Mouse (Mus musculus): Measurements from ENCODE around the gene Gm45021. TPM values are rescaled to one million over a fixed set of nuclear protein-coding genes. Genes with fewer than 3 reads are reported as not detected.

The Gm45021 gene
- polyA plus RNA-seq (2015; fragmentation: Illumina TruSeq; extraction: RNeasy Lipid Tissue Mini Kit (QIAGEN cat#74804); ENCODE audit: insufficient read depth, low read depth, low replicate concordance), result not detected

DNA sequence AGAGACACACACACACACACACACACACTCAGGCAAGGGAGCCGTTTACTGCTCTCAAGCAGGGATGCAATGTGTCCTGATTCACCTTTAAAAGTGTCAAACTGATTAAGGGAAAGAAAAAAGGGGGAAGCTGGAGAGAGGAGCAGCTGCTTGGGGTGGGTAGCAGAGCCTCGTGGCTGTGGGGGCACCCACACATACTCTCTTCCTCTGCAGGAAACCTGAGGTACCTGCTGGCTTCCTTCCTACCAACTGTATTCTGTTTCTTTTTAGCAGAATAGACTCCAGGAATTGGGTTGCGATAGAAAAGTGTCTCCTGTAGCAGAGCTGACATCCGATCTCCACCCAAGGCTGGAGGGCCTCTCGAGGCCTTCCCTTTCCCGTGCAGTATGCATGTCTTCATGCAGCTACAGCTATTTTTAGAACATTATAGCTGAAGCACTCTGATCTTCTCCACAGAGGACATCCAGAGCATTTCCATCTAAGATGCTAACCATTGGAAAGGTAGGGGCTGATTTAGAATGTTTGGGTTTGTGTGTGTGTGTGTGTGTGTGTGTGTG lies at the start of gene Gm45021:
Gm45021 (plus strand) TSS at position 417 of the 557 bp plus-strand sequence.

DNA sequence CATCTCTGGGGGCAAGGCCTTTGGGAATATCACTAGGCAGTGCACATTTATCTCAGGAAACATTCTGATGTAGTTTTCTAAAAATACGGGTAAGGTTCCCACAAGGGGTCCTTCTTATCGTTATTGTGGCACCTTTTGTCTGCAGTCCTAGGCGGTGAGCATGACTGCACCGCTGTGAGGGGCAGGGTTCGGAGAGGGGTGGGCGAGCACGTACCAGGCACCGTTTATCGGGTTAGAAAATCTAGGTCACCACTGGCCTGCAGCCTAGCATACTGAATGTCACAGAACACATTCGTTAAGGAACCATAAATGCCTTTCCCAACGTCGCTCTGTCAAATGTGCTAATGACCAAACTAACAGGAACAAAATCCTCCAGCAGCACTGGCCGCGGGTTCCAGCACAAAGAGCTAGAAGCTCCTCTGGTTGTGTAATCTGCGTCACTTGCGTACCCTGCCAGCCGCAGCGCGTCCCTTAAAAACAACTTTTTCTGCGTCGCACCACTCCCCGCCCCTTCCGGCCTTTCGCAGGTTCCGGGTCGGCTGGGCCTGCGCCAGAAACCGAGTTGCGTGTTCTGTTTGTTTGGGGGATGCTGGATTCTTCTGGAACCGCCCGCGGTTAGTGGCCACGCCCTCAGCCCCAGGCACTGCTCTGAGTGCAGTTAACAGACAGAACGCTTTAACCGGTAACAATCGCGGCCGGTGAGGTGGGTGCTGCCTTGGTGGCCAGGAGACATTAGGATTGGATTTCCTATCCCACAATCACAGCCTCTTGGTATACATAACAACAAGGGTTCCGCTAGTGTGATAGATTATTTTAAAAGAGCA lies 34.9 kb upstream of the Gm45021 start, which contains the start of gene Lrrc61:
Lrrc61 (plus strand) TSS at position 517 of the 824 bp plus-strand sequence.

DNA sequence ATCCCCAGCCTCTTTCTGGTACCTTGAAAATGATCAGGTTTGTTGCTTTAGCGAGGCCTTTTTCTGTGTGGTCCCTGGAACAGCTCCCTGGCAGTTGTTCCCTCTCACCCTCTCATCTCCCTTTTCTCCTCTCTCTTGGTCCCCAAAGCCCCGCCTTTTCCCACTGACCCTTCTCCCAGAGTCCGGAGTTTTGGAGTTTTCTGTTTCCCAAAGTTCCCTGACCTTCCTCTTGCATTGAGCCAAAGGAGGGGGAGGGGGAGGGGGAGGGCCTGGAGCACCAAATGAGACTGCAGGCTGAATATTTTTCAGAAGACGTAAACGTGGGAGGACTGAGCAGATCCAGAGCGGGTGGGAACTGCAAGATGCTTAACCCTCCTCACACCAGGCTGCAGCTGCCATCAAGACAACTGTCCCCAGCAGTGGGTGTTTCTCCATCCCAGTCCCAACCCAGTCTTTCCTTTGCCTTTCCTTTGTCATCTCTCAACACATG lies 16.8 kb upstream of the Gm45021 start, which contains the start of gene Rarres2:
Rarres2 (minus strand) TSS at position 218 of the 490 bp plus-strand sequence.

DNA sequence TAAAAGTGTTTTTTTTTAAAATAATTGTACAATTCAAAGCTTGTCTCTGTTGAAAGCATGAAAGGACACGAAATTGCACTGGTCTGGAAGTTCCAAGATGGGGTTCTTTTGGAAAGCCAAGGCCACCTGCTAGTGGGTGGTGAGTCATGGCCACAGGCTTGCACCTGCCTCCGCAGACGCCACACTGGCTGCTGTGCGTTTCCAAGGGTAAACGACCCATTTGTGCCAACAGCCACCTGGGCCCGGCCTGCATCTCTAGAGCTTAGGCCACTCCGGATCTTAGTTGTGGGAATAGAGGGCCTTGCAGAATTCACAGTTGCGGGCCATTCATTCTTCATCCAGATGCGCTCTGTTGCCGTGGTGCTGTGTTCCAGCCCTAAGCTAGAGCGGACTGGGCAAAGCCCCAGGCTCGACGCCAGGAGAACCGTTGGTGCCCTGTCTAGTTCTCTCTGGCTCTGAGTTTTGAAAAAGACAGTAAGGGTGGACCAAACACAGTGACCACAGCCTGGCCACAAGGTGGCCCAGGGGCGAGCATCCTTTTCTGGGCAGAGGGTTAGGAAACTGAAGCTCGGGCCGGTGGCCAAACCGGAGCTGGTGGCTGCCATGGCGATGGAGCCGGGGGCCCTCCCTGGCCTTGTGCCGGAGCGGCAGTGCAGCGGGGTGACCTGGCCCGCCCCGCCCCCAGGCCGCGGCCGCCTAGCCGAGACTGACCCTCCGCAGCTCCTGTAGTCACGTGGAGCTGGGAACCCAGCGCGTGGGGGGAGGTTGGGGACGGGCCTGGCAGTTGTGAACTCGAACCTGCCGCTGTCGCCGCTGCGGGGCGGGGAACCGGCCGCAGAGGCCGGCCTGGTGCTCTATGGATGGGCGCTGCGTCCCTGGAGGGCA lies 4.0 kb downstream of the Gm45021 start, which contains the start of the genes Repin1 and Gm44965:
Repin1 (plus strand) TSS at position 726 of the 885 bp plus-strand sequence.
Gm44965 (plus strand) TSS at position 784 of the 885 bp plus-strand sequence.

DNA sequence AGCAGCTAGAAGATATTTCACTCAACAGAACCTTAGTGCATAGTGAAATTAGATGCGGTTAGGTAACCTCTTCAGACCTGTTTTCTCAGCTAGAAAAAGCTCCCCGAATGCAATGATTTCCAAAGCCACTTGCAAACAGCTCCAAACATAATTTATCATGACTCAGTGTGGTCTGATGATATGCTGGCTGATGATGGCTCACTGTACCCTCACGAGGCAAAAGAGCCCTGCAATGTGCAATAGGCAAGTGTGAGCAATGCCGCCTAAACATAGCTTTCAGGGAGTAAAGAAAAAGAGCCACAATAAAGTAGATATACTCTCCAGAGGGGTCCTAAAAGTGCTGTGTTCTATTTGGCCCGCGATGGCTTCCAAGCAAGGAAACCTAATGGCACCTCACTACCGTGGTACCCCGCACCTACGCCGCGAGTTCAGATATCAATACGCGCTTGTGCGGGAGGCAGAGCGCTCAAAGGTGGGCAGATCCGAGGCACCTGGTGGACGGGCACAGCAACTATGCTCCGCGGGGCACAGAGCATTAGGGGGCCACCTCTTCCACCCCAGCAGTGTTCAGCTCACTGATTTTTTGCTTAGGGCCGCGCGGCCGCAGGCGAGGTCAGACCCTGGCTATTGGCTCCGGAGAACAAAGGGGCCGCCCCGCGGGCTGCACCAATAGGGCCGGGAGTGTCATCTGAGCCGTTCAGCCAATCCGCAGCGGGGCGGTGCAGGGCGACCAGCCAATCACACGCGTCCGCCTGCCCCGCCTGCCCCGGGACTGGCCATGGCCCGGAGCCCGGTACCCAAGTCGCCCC lies 12.1 kb downstream of the Gm45021 start, which contains the start of gene Zfp775:
Zfp775 (plus strand) TSS at position 793 of the 809 bp plus-strand sequence.

DNA sequence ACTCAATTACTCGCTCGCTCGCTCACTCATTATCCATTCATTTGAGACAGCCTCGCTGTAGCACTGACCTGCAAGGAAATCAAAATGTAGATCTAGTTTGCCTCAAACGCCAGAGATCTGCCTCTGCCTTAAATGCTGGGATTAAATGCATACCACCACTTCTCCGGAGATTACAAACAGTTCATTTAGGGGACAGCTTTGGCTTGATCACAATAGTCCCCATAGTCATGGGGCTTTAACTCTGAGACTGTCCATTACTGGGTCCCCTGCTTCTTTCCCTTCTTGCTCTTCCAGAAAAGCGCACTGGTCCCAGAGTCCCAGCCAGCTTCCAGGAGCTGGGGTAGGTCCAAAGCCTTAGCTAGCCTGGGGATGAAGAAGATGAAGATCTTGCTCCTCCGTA lies 37.1 kb downstream of the Gm45021 start, which contains the start of gene AI854703:
AI854703 (plus strand) TSS at position 301 of the 400 bp plus-strand sequence.

DNA sequence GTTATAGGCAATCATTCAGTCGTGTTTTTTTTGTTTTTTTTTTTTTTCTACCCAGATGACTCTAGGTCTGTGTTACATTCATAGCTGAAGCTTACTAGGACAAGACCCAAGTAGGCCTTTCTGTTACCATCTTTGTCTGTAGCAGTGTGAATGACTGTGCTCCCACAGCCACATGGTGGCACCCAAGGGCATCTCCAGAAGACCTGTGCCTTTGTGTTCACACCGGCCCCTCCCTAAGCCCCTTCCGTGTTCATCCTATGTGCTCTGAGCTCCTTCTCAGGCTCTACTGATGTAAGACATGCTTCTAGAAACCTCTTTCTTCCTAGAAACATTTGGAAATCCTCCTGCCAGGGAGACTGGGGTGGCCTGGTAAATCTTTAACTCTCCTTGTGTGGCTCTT lies 57.6 kb downstream of the Gm45021 start, which contains the start of gene Gimap8:
Gimap8 (plus strand) TSS at position 240 of the 400 bp plus-strand sequence.

Other genes starting within 250 kb of the Gm45021 start
- 4.0 TPM for gene Krba1, start 194.0 kb upstream of the Gm45021 start, polyA plus RNA-seq (2015; fragmentation: Illumina TruSeq; extraction: RNeasy Lipid Tissue Mini Kit (QIAGEN cat#74804); ENCODE audit: insufficient read depth, low read depth, low replicate concordance)
- 10.7 TPM for gene Zfp467, start 143.8 kb upstream of the Gm45021 start, polyA plus RNA-seq (2015; fragmentation: Illumina TruSeq; extraction: RNeasy Lipid Tissue Mini Kit (QIAGEN cat#74804); ENCODE audit: insufficient read depth, low read depth, low replicate concordance)
- gene Sspo, start 141.4 kb upstream of the Gm45021 start, polyA plus RNA-seq (2015; fragmentation: Illumina TruSeq; extraction: RNeasy Lipid Tissue Mini Kit (QIAGEN cat#74804); ENCODE audit: insufficient read depth, low read depth, low replicate concordance), result 0.68 TPM
- gene Atp6v0e2, start 52.0 kb upstream of the Gm45021 start, polyA plus RNA-seq (2015; fragmentation: Illumina TruSeq; extraction: RNeasy Lipid Tissue Mini Kit (QIAGEN cat#74804); ENCODE audit: insufficient read depth, low read depth, low replicate concordance), result 9.6 TPM
- 2.2 TPM for gene Lrrc61, start 34.8 kb upstream of the Gm45021 start, polyA plus RNA-seq (2015; fragmentation: Illumina TruSeq; extraction: RNeasy Lipid Tissue Mini Kit (QIAGEN cat#74804); ENCODE audit: insufficient read depth, low read depth, low replicate concordance)
- gene Rarres2, start 16.8 kb upstream of the Gm45021 start, polyA plus RNA-seq (2015; fragmentation: Illumina TruSeq; extraction: RNeasy Lipid Tissue Mini Kit (QIAGEN cat#74804); ENCODE audit: insufficient read depth, low read depth, low replicate concordance), result 112 TPM
- 4.4 TPM for gene Repin1, start 4.3 kb downstream of the Gm45021 start, polyA plus RNA-seq (2015; fragmentation: Illumina TruSeq; extraction: RNeasy Lipid Tissue Mini Kit (QIAGEN cat#74804); ENCODE audit: insufficient read depth, low read depth, low replicate concordance)
- gene Gm44965, start 4.3 kb downstream of the Gm45021 start, polyA plus RNA-seq (2015; fragmentation: Illumina TruSeq; extraction: RNeasy Lipid Tissue Mini Kit (QIAGEN cat#74804); ENCODE audit: insufficient read depth, low read depth, low replicate concordance), result not detected
- 0.96 TPM for gene Zfp775, start 12.5 kb downstream of the Gm45021 start, polyA plus RNA-seq (2015; fragmentation: Illumina TruSeq; extraction: RNeasy Lipid Tissue Mini Kit (QIAGEN cat#74804); ENCODE audit: insufficient read depth, low read depth, low replicate concordance)
- not detected for gene AI854703, start 37.2 kb downstream of the Gm45021 start, polyA plus RNA-seq (2015; fragmentation: Illumina TruSeq; extraction: RNeasy Lipid Tissue Mini Kit (QIAGEN cat#74804); ENCODE audit: insufficient read depth, low read depth, low replicate concordance)
- gene Gimap8, start 57.6 kb downstream of the Gm45021 start, polyA plus RNA-seq (2015; fragmentation: Illumina TruSeq; extraction: RNeasy Lipid Tissue Mini Kit (QIAGEN cat#74804); ENCODE audit: insufficient read depth, low read depth, low replicate concordance), result 4.8 TPM
- gene Gimap9, start 86.5 kb downstream of the Gm45021 start, polyA plus RNA-seq (2015; fragmentation: Illumina TruSeq; extraction: RNeasy Lipid Tissue Mini Kit (QIAGEN cat#74804); ENCODE audit: insufficient read depth, low read depth, low replicate concordance), result 4.9 TPM
- gene Gimap4, start 94.9 kb downstream of the Gm45021 start, polyA plus RNA-seq (2015; fragmentation: Illumina TruSeq; extraction: RNeasy Lipid Tissue Mini Kit (QIAGEN cat#74804); ENCODE audit: insufficient read depth, low read depth, low replicate concordance), result 21.8 TPM
- 20.6 TPM for gene Gimap6, start 118.6 kb downstream of the Gm45021 start, polyA plus RNA-seq (2015; fragmentation: Illumina TruSeq; extraction: RNeasy Lipid Tissue Mini Kit (QIAGEN cat#74804); ENCODE audit: insufficient read depth, low read depth, low replicate concordance)
- gene Gm28053, start 129.0 kb downstream of the Gm45021 start, polyA plus RNA-seq (2015; fragmentation: Illumina TruSeq; extraction: RNeasy Lipid Tissue Mini Kit (QIAGEN cat#74804); ENCODE audit: insufficient read depth, low read depth, low replicate concordance), result not detected
- gene Gimap7, start 129.0 kb downstream of the Gm45021 start, polyA plus RNA-seq (2015; fragmentation: Illumina TruSeq; extraction: RNeasy Lipid Tissue Mini Kit (QIAGEN cat#74804); ENCODE audit: insufficient read depth, low read depth, low replicate concordance), result not detected
- 4.0 TPM for gene Gimap1, start 149.4 kb downstream of the Gm45021 start, polyA plus RNA-seq (2015; fragmentation: Illumina TruSeq; extraction: RNeasy Lipid Tissue Mini Kit (QIAGEN cat#74804); ENCODE audit: insufficient read depth, low read depth, low replicate concordance)
- gene Gimap5, start 156.6 kb downstream of the Gm45021 start, polyA plus RNA-seq (2015; fragmentation: Illumina TruSeq; extraction: RNeasy Lipid Tissue Mini Kit (QIAGEN cat#74804); ENCODE audit: insufficient read depth, low read depth, low replicate concordance), result 4.9 TPM
- gene Gimap3, start 181.2 kb downstream of the Gm45021 start, polyA plus RNA-seq (2015; fragmentation: Illumina TruSeq; extraction: RNeasy Lipid Tissue Mini Kit (QIAGEN cat#74804); ENCODE audit: insufficient read depth, low read depth, low replicate concordance), result 2.9 TPM